Mouse (Mus musculus): Measurements from ENCODE around the gene Polr3g. TPM values are rescaled to one million over a fixed set of nuclear protein-coding genes. Genes with fewer than 3 reads are reported as not detected.
"Not testable (repeated sequence)": the region's sequence is repeated elsewhere in the genome, so short reads cannot be mapped to it uniquely, and the experiment has no call there.

Polr3g gene
- total RNA-seq (2021) = 1 to 10 TPM; 1.9 to 2.5 TPM

GRCm38 (mm10) chr13:81710775-81711545 lies at the start of gene Polr3g, which contains the start of gene Mblac2:
Gene Polr3g, minus strand, starts transcription at chr13:81711013.
Gene Mblac2, plus strand, starts transcription at chr13:81711341.
- intact Hi-C loops (cut with DNase I) = loop anchor here (5.0 kb wide), 1 partner anchor 46 kb away; no protein-coding TSS in a partner anchor
- DNase-seq (ENCODE audit: low spot score) = peak; percentile 84

- DNase-seq (ENCODE audit: low spot score) = no peak
- intact Hi-C loops (cut with DNase I) = loop anchor here (5.0 kb wide), 2 partner anchors 103 to 898 kb away; partner anchors contain the start of gene Lysmd3
Measured at GRCm38 (mm10) chr13:81760379-81760778, 49.6 kb upstream of the Polr3g start.

- intact Hi-C loops (cut with DNase I) = loop anchor here (5.0 kb wide), 1 partner anchor 45 kb away; the partner anchor contains the start of genes Mblac2 and Polr3g
- DNase-seq (ENCODE audit: low spot score) = no peak
Measured at GRCm38 (mm10) chr13:81757058-81757660, 46.3 kb upstream of the Polr3g start.

DNA sequence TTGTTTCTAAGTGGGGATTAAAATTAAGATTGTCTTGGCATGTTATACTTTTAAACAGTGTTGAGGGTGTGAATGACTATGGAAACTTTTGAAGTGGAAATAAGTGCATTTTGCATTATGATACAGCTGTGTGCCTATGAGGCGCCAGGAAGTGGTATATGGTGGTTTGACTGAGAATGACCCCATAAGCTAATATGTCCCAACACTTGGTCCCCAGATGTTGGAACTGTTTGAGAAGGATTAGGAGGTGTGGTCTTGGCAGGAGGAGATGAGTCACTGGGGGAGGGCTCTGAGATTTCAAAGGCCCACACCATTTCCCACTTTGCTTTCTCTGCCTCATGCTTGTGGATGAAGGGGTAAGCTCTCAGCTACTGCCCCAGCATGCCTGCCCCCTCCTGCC lies 44.5 kb upstream of the Polr3g start:
- intact Hi-C loops (cut with DNase I) = loop anchor here (5.0 kb wide), 1 partner anchor 43 kb away; the partner anchor contains the start of genes Mblac2 and Polr3g
- DNase-seq (ENCODE audit: low spot score) = no peak

- no peak for DNase-seq (ENCODE audit: low spot score)
Measured at GRCm38 (mm10) chr13:81754878-81755277, 44.1 kb upstream of the Polr3g start.

DNA sequence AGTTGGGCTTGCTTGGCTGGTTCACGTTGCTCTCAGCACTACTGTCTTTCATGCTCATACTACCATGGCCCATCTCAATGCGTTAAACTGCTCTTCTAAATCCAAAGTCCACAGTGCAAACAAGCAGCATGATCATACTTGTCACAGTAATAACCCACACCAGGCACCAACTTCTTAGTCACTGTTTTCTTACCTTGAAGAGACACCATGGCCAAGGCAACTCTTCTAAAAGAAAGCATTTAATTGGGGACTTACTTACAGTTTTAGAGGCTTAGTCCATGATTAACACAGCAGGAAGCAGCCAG lies 33.2 kb upstream of the Polr3g start:
- DNase-seq (ENCODE audit: low spot score) = no peak
- intact Hi-C loops (cut with DNase I) = no loop called here

More at GRCm38 (mm10) chr13:81754878-81755277, 44.1 kb upstream of the Polr3g start:
- intact Hi-C loops (cut with DNase I) = loop anchor here (5.0 kb wide), 1 partner anchor 43 kb away; the partner anchor contains the start of genes Mblac2 and Polr3g

DNA sequence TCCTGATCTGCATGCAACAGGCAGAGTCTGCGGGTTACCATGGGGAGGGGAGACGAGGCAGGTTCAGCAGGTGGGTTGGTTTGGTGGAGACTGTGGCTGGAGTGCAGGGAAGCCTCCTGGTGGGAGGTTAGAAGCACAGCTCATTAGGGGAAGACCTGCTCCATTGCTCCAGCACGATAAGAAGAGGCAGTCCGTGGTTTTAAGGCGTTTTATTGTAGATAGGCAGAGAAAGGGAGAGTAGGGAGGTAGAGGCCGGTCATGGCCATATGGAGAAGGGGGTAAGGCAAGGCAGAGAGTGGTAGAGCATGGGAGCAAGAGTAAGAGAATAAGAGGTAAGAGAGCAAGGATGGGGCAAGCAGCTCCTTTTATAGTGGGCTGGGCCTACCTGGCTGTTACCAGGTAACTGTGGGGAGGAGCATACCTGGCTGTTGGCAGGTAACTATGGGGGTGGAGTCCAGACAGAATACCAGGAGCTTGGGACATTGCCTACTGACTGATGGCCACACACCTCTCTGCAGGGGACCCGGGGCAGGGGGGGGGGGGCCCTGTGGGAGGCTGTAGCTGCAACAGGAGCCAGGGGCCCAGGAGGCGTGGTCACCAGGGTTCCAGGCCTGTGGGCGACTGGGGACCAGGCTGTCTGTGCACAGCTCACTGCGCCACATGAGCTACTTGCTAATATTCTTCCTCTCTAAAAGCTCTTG lies 32.7 kb upstream of the Polr3g start:
- intact Hi-C loops (cut with DNase I) = no loop called here
- DNase-seq (ENCODE audit: low spot score) = no peak

DNA sequence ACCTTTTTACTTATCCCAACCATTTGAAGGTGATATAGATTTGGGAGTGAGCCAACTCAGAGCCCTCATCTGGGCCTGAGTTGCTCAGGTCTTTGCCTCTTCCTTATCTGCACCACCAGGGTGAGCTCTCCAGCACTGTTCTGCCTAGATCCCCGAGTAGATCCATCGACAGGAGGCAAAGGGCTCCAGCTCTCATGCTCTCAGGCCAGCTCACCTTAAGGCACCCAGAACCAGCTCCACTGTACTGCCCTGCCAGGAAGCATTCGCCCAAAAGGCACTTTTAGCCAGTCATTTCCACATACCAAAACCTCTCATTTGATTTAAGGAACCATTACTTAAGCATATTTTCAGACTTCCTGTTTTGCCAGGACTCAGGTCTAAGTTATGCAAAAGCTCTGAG lies 30.1 kb upstream of the Polr3g start:
- intact Hi-C loops (cut with DNase I) = no loop called here
- no peak for DNase-seq (ENCODE audit: low spot score)

DNA sequence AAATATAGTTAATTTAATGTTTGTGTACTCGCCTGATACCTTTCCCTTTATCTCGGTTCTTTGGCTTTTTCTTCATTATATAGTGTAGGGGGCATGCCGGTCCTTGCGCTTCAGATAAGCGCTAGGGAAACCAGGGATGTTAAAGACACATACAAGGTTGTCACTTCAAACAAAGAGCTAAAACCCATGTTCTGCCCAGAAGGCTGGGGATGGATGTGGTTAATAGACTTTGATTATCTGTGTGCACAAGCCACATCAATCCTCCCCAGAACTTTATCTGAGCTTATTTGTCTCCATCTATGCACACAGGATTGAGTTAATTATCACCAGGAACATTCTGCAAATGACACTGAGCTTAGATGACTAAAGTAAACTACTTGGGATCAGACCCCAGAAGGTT lies 25.8 kb upstream of the Polr3g start:
- no peak for DNase-seq (ENCODE audit: low spot score)
- intact Hi-C loops (cut with DNase I) = no loop called here

- no peak for DNase-seq (ENCODE audit: low spot score)
- intact Hi-C loops (cut with DNase I) = no loop called here
Measured at GRCm38 (mm10) chr13:81730362-81730761, 19.5 kb upstream of the Polr3g start.

DNA sequence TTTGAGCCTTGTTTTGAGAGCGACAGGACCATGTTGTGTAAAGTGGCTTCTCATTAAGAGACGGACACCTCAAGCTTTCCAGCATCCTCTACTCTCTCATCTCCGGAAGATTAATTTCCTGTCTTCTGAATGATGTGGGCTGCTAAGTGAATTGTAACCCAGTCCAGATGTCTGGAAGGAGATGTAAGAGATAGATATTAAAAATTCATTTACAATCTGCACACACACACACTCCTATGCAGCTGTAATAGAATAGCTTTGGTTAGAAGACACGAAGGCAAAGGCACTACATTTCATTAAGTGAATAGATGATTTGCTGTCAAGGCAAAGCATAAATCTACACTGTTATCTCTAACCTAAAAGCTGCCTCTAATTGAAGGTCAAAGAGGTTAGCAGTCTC lies 18.3 kb upstream of the Polr3g start:
- intact Hi-C loops (cut with DNase I) = no loop called here
- DNase-seq (ENCODE audit: low spot score) = no peak

DNA sequence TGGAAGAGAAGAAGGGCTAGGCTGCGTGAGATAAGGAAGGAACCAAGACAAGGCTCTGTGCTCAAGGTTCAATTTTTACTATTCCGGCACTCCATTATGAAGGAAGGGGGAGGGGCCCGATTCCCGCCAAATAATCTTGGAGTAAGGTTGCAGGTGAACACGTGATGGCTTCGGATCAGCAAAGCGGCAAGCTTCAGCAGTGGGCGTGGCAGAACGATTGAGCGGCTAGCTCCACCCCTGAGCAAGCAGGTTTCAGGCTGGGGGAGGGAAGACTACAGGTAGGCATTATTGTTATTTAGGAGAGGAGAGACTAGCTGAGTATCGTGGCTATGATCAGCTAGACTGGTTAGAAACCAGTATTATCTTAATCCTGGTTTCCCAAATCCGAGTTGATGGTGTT lies 17.3 kb upstream of the Polr3g start:
- intact Hi-C loops (cut with DNase I); DNase-seq (ENCODE audit: low spot score): not testable (repeated sequence)

- intact Hi-C loops (cut with DNase I) = loop anchor here (5.0 kb wide), 1 partner anchor 43 kb away; no protein-coding TSS in a partner anchor
- no peak for DNase-seq (ENCODE audit: low spot score)
Measured at GRCm38 (mm10) chr13:81713896-81714295, 3.1 kb upstream of the Polr3g start.

DNA sequence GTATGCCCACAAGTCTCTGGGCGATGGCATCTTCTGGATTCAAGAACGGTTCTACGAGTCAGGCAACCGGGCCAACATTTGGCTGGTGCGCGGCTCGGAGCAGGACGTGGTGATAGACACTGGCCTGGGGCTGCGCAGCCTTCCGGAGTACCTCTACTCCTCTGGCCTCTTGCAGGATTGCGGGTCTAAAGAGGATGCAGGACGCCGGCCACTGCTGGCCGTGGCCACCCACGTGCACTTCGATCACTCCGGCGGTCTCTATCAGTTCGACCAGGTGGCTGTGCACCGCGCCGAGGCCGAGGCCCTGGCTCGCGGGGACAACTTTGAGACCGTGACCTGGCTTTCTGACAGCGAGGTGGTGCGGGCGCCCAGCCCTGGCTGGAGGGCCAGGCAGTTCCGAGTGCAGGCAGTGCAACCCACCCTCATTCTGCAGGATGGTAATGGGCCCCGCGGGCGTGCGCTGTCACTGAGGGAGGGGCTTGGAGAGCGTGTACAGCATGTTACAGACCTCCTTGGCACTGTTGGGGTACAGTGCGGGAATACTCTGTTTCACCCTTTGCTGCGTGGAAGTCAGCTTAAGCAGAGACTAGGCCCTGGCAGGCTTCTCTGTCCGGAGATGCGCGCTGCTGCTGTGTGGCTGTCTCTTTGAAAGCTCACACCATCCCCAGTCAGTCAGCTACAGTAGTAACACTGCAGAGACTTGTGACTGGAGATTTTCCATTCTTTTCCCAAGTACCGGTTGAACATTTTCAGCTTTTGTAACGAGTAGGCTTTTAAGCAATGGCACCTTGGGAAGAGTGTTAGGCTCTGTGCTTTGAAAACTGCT lies 946 bp upstream of the Polr3g start:
- DNase-seq (ENCODE audit: low spot score) = no peak
- intact Hi-C loops (cut with DNase I) = loop anchor here (5.0 kb wide), 1 partner anchor 46 kb away; no protein-coding TSS in a partner anchor

DNA sequence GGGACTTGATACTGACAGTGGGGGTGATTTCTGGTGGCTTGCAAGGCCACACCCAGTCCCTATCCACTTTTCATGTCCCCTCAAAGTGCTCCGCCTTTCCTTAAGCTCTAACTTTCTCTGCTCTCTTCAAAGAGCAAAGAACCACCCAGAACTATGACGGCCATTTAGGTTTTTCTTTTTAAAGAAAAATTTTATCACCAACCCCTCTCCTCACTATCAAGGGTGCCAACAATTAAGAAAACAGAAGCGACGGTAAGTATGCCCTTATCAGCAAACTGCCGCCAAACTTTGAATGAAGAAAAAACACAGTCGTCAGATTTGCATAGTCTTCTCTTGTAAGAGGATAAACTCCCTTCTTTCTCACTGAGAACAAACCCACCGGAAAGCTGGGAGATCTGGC lies 547 bp downstream of the Polr3g start:
- no peak for DNase-seq (ENCODE audit: low spot score)
- intact Hi-C loops (cut with DNase I) = loop anchor here (5.0 kb wide), 1 partner anchor 47 kb away; no protein-coding TSS in a partner anchor

- intact Hi-C loops (cut with DNase I) = loop anchor here (2.0 to 5.0 kb wide), 2 partner anchors 47 to 51 kb away; no protein-coding TSS in a partner anchor
- no peak for DNase-seq (ENCODE audit: low spot score)
Measured at GRCm38 (mm10) chr13:81709805-81710204, 1.0 kb downstream of the Polr3g start.

GRCm38 (mm10) chr13:81706311-81706710 lies 4.5 kb downstream of the Polr3g start:
- intact Hi-C loops (cut with DNase I) = no loop called here
- no peak for DNase-seq (ENCODE audit: low spot score)

DNA sequence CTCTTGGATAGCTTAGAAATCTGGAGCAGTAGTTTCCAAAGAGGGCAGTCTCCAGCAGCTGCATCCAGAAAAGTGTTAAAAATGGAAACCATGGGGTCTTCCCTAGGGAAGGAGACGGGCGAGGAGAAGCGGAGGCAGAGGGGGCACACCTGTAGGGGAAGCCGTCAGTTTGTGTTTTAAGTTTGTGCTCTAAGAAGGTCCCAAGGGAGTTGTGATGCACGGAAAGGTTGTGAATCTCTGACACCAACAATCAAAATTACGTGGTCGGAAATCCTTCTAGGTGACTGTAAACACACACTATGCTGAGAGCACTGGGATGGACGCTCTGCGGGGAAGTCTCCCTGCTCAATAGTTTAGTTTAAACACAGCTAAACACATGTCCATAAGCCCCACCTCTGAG lies 7.2 kb downstream of the Polr3g start:
- no peak for DNase-seq (ENCODE audit: low spot score)
- intact Hi-C loops (cut with DNase I) = no loop called here

GRCm38 (mm10) chr13:81703148-81703547 lies 7.7 kb downstream of the Polr3g start:
- no peak for DNase-seq (ENCODE audit: low spot score)
- intact Hi-C loops (cut with DNase I) = no loop called here

DNA sequence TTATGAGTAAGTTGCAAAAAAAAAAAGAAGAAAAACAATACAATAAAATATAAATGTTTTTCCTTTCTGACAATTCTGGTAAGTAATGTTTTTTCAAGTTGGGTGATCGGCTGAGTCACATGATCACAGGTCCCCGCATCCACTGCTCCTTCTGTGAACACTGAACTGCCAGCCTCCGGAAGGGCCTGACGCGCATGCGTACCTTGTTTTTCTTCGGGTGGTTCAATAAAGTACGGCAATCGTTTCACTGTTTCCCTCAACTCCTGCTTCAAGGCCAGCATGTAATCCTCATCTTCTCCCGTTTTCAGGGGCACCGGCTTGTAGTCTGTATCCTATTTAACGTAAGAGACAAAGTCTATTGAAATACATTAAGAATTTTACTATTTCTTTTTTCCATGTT lies 16.4 kb downstream of the Polr3g start:
- intact Hi-C loops (cut with DNase I) = no loop called here
- DNase-seq (ENCODE audit: low spot score) = no peak
